Mouse (Mus musculus) myocyte (in vitro differentiated cells): Measurements from ENCODE around the gene Hes7. TPM values are rescaled to one million over a fixed set of nuclear protein-coding genes. Genes with fewer than 3 reads are reported as not detected.

Experiments
- H3K27me3 ChIP-seq: one replicate; pipeline ENCODE4 v1.6.1; 2011; ENCODE audit not compliant: control insufficient read depth, insufficient read depth, insufficient read length
- H3K36me3 ChIP-seq: one replicate; pipeline ENCODE4 v1.6.1; 2011; ENCODE audit not compliant: control insufficient read depth, insufficient read depth
- H3K4me2 ChIP-seq: one replicate; pipeline ENCODE4 v1.6.1; 2011; ENCODE audit warnings: low read depth, control low read depth
- H3K4me3 ChIP-seq: one replicate; pipeline ENCODE4 v1.5.1; 2011; ENCODE audit warnings: mild to moderate bottlenecking, control low read depth, moderate library complexity
- H3K79me2 ChIP-seq: one replicate; pipeline ENCODE4 v1.6.1; 2011; ENCODE audit not compliant: control insufficient read depth, insufficient read depth
- H3ac ChIP-seq: one replicate; pipeline ENCODE4 v1.6.1; 2011; ENCODE audit not compliant: control insufficient read depth, insufficient read length
- CEBPB ChIP-seq: IDR thresholded peaks from 2 replicates; pipeline ENCODE4 v1.6.1; 2011; ENCODE audit warnings: mild to moderate bottlenecking, moderate library complexity; ENCODE audit not compliant: poor library complexity, insufficient read depth, severe bottlenecking
- E2F4 ChIP-seq: IDR thresholded peaks from one replicate; pipeline ENCODE4 v1.6.1; 2011; ENCODE audit warnings: mild to moderate bottlenecking, control low read depth, moderate library complexity; ENCODE audit not compliant: insufficient read depth
- MAX ChIP-seq: IDR thresholded peaks from one replicate; pipeline ENCODE4 v1.6.1; 2011; ENCODE audit warnings: low read depth, mild to moderate bottlenecking, control low read depth
- MYOD1 ChIP-seq, 3 experiments: IDR thresholded peaks; one replicate each; pipeline ENCODE4 v1.6.1; 2011; ENCODE audit warnings: control low read depth in 2 of 3, low read depth in 2 of 3, mild to moderate bottlenecking in 2 of 3, moderate library complexity in 1 of 3; ENCODE audit not compliant: insufficient read length in 2 of 3, control insufficient read depth in 1 of 3
- MYOG ChIP-seq, 3 experiments: IDR thresholded peaks; one replicate each; pipeline ENCODE4 v1.6.1; 2011; ENCODE audit warnings: control low read depth in 2 of 3, low read depth in 2 of 3, mild to moderate bottlenecking in 2 of 3; ENCODE audit not compliant: insufficient read length in 2 of 3, control insufficient read depth in 1 of 3, insufficient read depth in 1 of 3
- POLR2A ChIP-seq: IDR thresholded peaks from one replicate; pipeline ENCODE4 v1.6.1; 2011; ENCODE audit warnings: low read depth, mild to moderate bottlenecking, control low read depth, moderate library complexity; ENCODE audit not compliant: insufficient read length
- POLR2AphosphoS2 ChIP-seq: IDR thresholded peaks from one replicate; pipeline ENCODE4 v1.6.1; 2011; ENCODE audit warnings: low read depth, control low read depth; ENCODE audit not compliant: insufficient read length
- REST ChIP-seq: IDR thresholded peaks from one replicate; pipeline ENCODE4 v1.6.1; 2011; ENCODE audit warnings: mild to moderate bottlenecking, control low read depth, moderate library complexity; ENCODE audit not compliant: insufficient read depth, insufficient read length
- SRF ChIP-seq: IDR thresholded peaks from one replicate; pipeline ENCODE4 v1.6.1; 2011; ENCODE audit warnings: low read depth; ENCODE audit not compliant: control insufficient read depth, insufficient read length
- TCF12 ChIP-seq: IDR thresholded peaks from one replicate; pipeline ENCODE4 v1.6.1; 2011; ENCODE audit warnings: mild to moderate bottlenecking, control low read depth; ENCODE audit not compliant: poor library complexity, insufficient read depth, severe bottlenecking
- TCF3 ChIP-seq: IDR thresholded peaks from one replicate; pipeline ENCODE4 v1.6.1; 2011; ENCODE audit warnings: low read depth, control low read depth; ENCODE audit not compliant: insufficient read length
- USF1 ChIP-seq: IDR thresholded peaks from one replicate; pipeline ENCODE4 v1.6.1; 2011; ENCODE audit warnings: low read depth, mild to moderate bottlenecking, control low read depth, moderate library complexity
- polyA plus RNA-seq: library from polyadenylated mRNA; unstranded; fragments of >200 nt; fragmentation: generic; extraction: Trizol; gene quantifications from one replicate; pipeline ENCODE4 v1.2.1, GENCODE M21; 2012; ENCODE audit warnings: missing spikeins

The Hes7 gene
- polyA plus RNA-seq = 0.28 TPM

- no peak for TF ChIP-seq POLR2A
- no peak for TF ChIP-seq MAX
- no peak for TF ChIP-seq REST
- TF ChIP-seq USF1 = no peak
- TF ChIP-seq POLR2AphosphoS2 = no peak
- Histone ChIP-seq H3K27me3 (no peaks in the 10 kb centered on the region), H3K36me3 (no peaks in the 10 kb centered on the region), H3K4me2 (peak within 1 kb of the TSS; percentile 99), H3K4me3 (peak within 1 kb of the TSS; percentile 68), H3ac (peak within 1 kb of the TSS; percentile 82), H3K79me2 (no peaks in the 10 kb centered on the region)
Observed at GRCm38 (mm10) chr11:69120221-69121000, at the start of gene Hes7. Gene Hes7 (plus strand): TSS chr11:69120404.

- no peaks in the 10 kb centered on the region for H3K79me2 ChIP-seq
- H3K36me3 ChIP-seq = no peaks in the 10 kb centered on the region
- TF ChIP-seq USF1 = no peak
- TF ChIP-seq TCF3 = no peak
- peak; percentile 30 for TF ChIP-seq MAX
- no peak for TF ChIP-seq MYOG (IDR thresholded peaks at IDR 0.05; ENCODE audit: control insufficient read depth in 1 of 3, insufficient read depth in 1 of 3, insufficient read length in 2 of 3, low read depth in 2 of 3)
- peak; percentile 95 for TF ChIP-seq POLR2A
- peak; percentile 99 for TF ChIP-seq POLR2AphosphoS2
- H3K4me2 ChIP-seq = peak within 1 kb of the TSS; percentile 84
- H3K27me3 ChIP-seq = no peaks in the 10 kb centered on the region
- peak within 1 kb of the TSS; percentile 40 for H3K4me3 ChIP-seq
- peak within 1 kb of the TSS; percentile 27 for H3ac ChIP-seq
Observed at GRCm38 (mm10) chr11:69070590-69071222, 49.5 kb upstream of the Hes7 start, which contains the start of gene Tmem107. Gene Tmem107 (plus strand): TSS chr11:69070806.

GRCm38 (mm10) chr11:69071262-69071661 lies 48.9 kb upstream of the Hes7 start:
- peak overlapping the region; percentile 40 for H3K4me3 ChIP-seq
- peak overlapping the region; percentile 27 for H3ac ChIP-seq
- no peaks in the 10 kb centered on the region for H3K27me3 ChIP-seq
- TF ChIP-seq MAX (no peak), CEBPB (no peak), E2F4 (no peak), TCF3 (no peak), POLR2AphosphoS2 (no peak), MYOG (IDR thresholded peaks at IDR 0.05; ENCODE audit: control insufficient read depth in 1 of 3, insufficient read depth in 1 of 3, insufficient read length in 2 of 3, low read depth in 2 of 3) (no peak), TCF12 (no peak), MYOD1 (IDR thresholded peaks at IDR 0.05; ENCODE audit: control insufficient read depth in 1 of 3, insufficient read length in 2 of 3, low read depth in 2 of 3) (no peak), POLR2A (no peak), REST (no peak), SRF (no peak), USF1 (no peak)
- peak overlapping the region; percentile 84 for H3K4me2 ChIP-seq
- H3K36me3 ChIP-seq = no peaks in the 10 kb centered on the region
- H3K79me2 ChIP-seq = no peaks in the 10 kb centered on the region

GRCm38 (mm10) chr11:69072234-69072633 lies 48.0 kb upstream of the Hes7 start:
- H3K4me3 ChIP-seq = peak overlapping the region; percentile 0

GRCm38 (mm10) chr11:69072666-69073064 lies 47.5 kb upstream of the Hes7 start:
- H3K4me2 ChIP-seq = peak overlapping the region; percentile 92
- H3K79me2 ChIP-seq = no peaks in the 10 kb centered on the region
- TF ChIP-seq POLR2A (no peak), E2F4 (no peak), USF1 (no peak), CEBPB (no peak), SRF (no peak), TCF3 (no peak), REST (no peak), MAX (no peak), MYOD1 (IDR thresholded peaks at IDR 0.05; ENCODE audit: control insufficient read depth in 1 of 3, insufficient read length in 2 of 3, low read depth in 2 of 3) (no peak), MYOG (IDR thresholded peaks at IDR 0.05; ENCODE audit: control insufficient read depth in 1 of 3, insufficient read depth in 1 of 3, insufficient read length in 2 of 3, low read depth in 2 of 3) (no peak), TCF12 (no peak), POLR2AphosphoS2 (no peak)
- peak overlapping the region; percentile 0 for H3K4me3 ChIP-seq
- H3K36me3 ChIP-seq = no peaks in the 10 kb centered on the region
- H3K27me3 ChIP-seq = no peaks in the 10 kb centered on the region
- no peak overlapping the region for H3ac ChIP-seq

More at GRCm38 (mm10) chr11:69072234-69072633, 48.0 kb upstream of the Hes7 start:
- no peaks in the 10 kb centered on the region for H3K79me2 ChIP-seq
- no peaks in the 10 kb centered on the region for H3K36me3 ChIP-seq
- H3ac ChIP-seq = no peak overlapping the region
- peak overlapping the region; percentile 92 for H3K4me2 ChIP-seq
- no peak for TF ChIP-seq REST
- TF ChIP-seq MYOG (IDR thresholded peaks at IDR 0.05; ENCODE audit: control insufficient read depth in 1 of 3, insufficient read depth in 1 of 3, insufficient read length in 2 of 3, low read depth in 2 of 3) = no peak
- no peak for TF ChIP-seq MAX
- TF ChIP-seq MYOD1 (IDR thresholded peaks at IDR 0.05; ENCODE audit: control insufficient read depth in 1 of 3, insufficient read length in 2 of 3, low read depth in 2 of 3) = no peak
- TF ChIP-seq POLR2A = no peak
- TF ChIP-seq E2F4 = no peak
- no peak for TF ChIP-seq USF1
- TF ChIP-seq CEBPB = no peak
- no peak for TF ChIP-seq TCF12
- no peak for TF ChIP-seq POLR2AphosphoS2
- TF ChIP-seq SRF = no peak
- no peak for TF ChIP-seq TCF3
- no peaks in the 10 kb centered on the region for H3K27me3 ChIP-seq
